Mouse (Mus musculus) testis, adult 2 months (tissue): ENCODE results near the gene Ttc25. TPM values are rescaled to one million over a fixed set of nuclear protein-coding genes. Genes with fewer than 3 reads are reported as not detected.

Source experiments
- H3K27ac ChIP-seq: fragments of 200-500 bp; 2 replicates; pipeline ENCODE4 v1.5.1; 2012; ENCODE audit warnings: low read depth, low read length; ENCODE audit not compliant: control insufficient read depth, insufficient read depth
- H3K27me3 ChIP-seq: fragments of 200-500 bp; 2 replicates; pipeline ENCODE4 v1.6.1; 2012; ENCODE audit warnings: mild to moderate bottlenecking, low read length, moderate library complexity; ENCODE audit not compliant: control insufficient read depth, insufficient read depth
- H3K36me3 ChIP-seq: fragments of 200-500 bp; 2 replicates; pipeline ENCODE4 v1.6.1; 2012; ENCODE audit warnings: mild to moderate bottlenecking, low read length; ENCODE audit not compliant: control insufficient read depth, insufficient read depth
- H3K4me1 ChIP-seq: fragments of 200-500 bp; 2 replicates; pipeline ENCODE4 v1.6.1; 2012; ENCODE audit warnings: low read length; ENCODE audit not compliant: control insufficient read depth, insufficient read depth
- H3K4me3 ChIP-seq: fragments of 200-500 bp; 2 replicates; pipeline ENCODE4 v1.5.1; 2012; ENCODE audit warnings: low read depth, mild to moderate bottlenecking, low read length, moderate library complexity, mixed read lengths; ENCODE audit not compliant: control insufficient read depth
- CTCF ChIP-seq: fragments of 200-500 bp; IDR thresholded peaks from 2 replicates; pipeline ENCODE4 v1.5.1; 2012; ENCODE audit warnings: low read depth, mild to moderate bottlenecking, inconsistent platforms, low read length, moderate library complexity; ENCODE audit not compliant: control insufficient read depth, insufficient read depth, insufficient replicate concordance
- POLR2A ChIP-seq: fragments of 200-500 bp; IDR thresholded peaks from 2 replicates; pipeline ENCODE4 v1.6.1; 2012; ENCODE audit warnings: low read depth, mild to moderate bottlenecking, inconsistent platforms, low read length, moderate library complexity; ENCODE audit not compliant: control insufficient read depth
- polyA plus RNA-seq: library from polyadenylated mRNA; depleted of rRNA; stranded (reverse); fragments of >200 nt; gene quantifications from 2 replicates; pipeline ENCODE4 v1.2.3, GENCODE M21; 2012

The Ttc25 gene
- polyA plus RNA-seq, 1 experiment, result 74.1 TPM

- no peaks in the 10 kb centered on the region for H3K27me3 ChIP-seq
- H3K4me3 ChIP-seq, result no peak overlapping the region
- H3K27ac ChIP-seq, result no peak overlapping the region
- no peaks in the 10 kb centered on the region for H3K36me3 ChIP-seq
- no peak for TF ChIP-seq POLR2A
- no peak for TF ChIP-seq CTCF
- peaks cover 18% of the 10 kb centered on the region for H3K4me1 ChIP-seq
Measured at GRCm38 (mm10) chr11:100524358-100524757, 21.0 kb upstream of the Ttc25 start.

- no peaks in the 10 kb centered on the region for H3K27me3 ChIP-seq
- no peak overlapping the region for H3K4me3 ChIP-seq
- peaks cover 18% of the 10 kb centered on the region for H3K4me1 ChIP-seq
- no peak for TF ChIP-seq POLR2A
- H3K27ac ChIP-seq, result no peak overlapping the region
- no peaks in the 10 kb centered on the region for H3K36me3 ChIP-seq
Measured at GRCm38 (mm10) chr11:100524987-100525630, 20.3 kb upstream of the Ttc25 start.

- no peaks in the 10 kb centered on the region for H3K36me3 ChIP-seq
- no peaks in the 10 kb centered on the region for H3K27me3 ChIP-seq
- H3K4me3 ChIP-seq, result no peak overlapping the region
- TF ChIP-seq POLR2A (no peak), CTCF (no peak)
- no peak overlapping the region for H3K27ac ChIP-seq
- peaks cover 18% of the 10 kb centered on the region for H3K4me1 ChIP-seq
Measured at GRCm38 (mm10) chr11:100526052-100526816, 19.2 kb upstream of the Ttc25 start.

GRCm38 (mm10) chr11:100527066-100527457, 18.3 kb upstream of the Ttc25 start:
- H3K27ac ChIP-seq, result peak overlapping the region; percentile 80
- peaks cover 18% of the 10 kb centered on the region for H3K4me1 ChIP-seq
- no peaks in the 10 kb centered on the region for H3K27me3 ChIP-seq
- TF ChIP-seq POLR2A (no peak), CTCF (0 out of 2 replicates have a peak, but pooled peaks have one; percentile 2)
- peak overlapping the region; percentile 96 for H3K4me3 ChIP-seq
- no peaks in the 10 kb centered on the region for H3K36me3 ChIP-seq

- TF ChIP-seq POLR2A (peak; percentile 84), CTCF (no peak)
- Histone ChIP-seq H3K27me3 (no peaks in the 10 kb centered on the region), H3K27ac (peak within 1 kb of the TSS; percentile 83), H3K36me3 (no peaks in the 10 kb centered on the region), H3K4me3 (peak within 1 kb of the TSS; percentile 96), H3K4me1 (peaks cover 18% of the 10 kb centered on the region)
Measured at GRCm38 (mm10) chr11:100527458-100528374, 17.7 kb upstream of the Ttc25 start, which contains the start of gene Acly. TSS of gene Acly (minus strand) at chr11:100528000.

GRCm38 (mm10) chr11:100528375-100529165, 16.8 kb upstream of the Ttc25 start:
- Histone ChIP-seq H3K27ac (peak overlapping the region; percentile 83), H3K36me3 (no peaks in the 10 kb centered on the region), H3K4me3 (peak overlapping the region; percentile 84), H3K27me3 (no peaks in the 10 kb centered on the region), H3K4me1 (peaks cover 18% of the 10 kb centered on the region)
- no peak for TF ChIP-seq POLR2A
- no peak for TF ChIP-seq CTCF
